ENCODE assay signal across 9 mouse cellular contexts in the genomic region with DNA sequence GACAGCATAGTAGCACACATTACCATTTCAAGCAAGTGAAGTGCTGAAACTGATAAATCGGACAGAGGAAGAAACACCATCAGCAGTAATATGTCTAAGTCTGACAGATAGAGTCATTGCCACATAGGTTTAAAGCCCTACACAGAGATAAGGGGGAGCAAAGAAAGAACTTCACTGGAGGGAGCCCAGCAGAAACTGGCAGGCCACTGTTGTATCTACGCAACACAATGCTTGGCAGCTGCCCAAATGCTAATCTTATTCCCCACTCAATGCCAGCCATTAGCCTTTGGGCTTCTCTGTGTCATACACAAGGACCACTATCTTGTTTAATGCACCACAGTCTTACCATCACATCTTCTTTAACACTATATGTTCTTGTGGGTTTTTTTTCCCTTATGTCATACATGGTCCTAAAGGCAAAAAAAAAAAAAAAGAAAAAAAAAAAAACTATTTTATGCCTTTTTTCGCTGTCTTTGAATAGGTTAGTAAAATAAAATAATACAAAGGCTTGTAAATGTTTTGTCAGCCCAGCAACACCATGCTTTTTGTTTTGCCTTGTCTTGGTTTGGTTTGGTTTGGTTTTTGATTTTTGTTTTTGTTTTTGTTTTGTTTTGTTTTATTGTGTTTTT.
A peak's percentile ranks its signal among the peaks of the same experiment; 100 is the strongest.
DNase-seq lines count a peak whose midpoint lies in the region; ATAC-seq lines count a peak whose summit lies in the region.
"Had no signal": no experiment of that assay in that cellular context is flagged by ENCODE, and none has a peak within 500 bp of the region (broad histone marks: within the 10 kb centered on the region; RNA-seq: fewer than 3 reads in every experiment).

No protein-coding gene starts in this region.

- no peaks in the 10 kb centered on the region for H3K27me3 ChIP-seq in forebrain, embryonic 15.5 days
- no peaks in the 10 kb centered on the region for H3K27me3 ChIP-seq in forebrain, embryonic 11.5 days (ENCODE audit: control insufficient read depth, insufficient read depth, low read length)
- H3K27me3 ChIP-seq in midbrain, embryonic 16.5 days (ENCODE audit: control insufficient read depth, insufficient read depth, low read depth, low read length), result no peaks in the 10 kb centered on the region

- no peak overlapping the region for H3K9ac ChIP-seq in forebrain, embryonic 15.5 days (replicated peaks)
- no peak overlapping the region for H3K9ac ChIP-seq in forebrain, embryonic 11.5 days (ENCODE audit: low read length)
- H3K9ac ChIP-seq in midbrain, embryonic 16.5 days (ENCODE audit: low read depth, low read length), result no peak overlapping the region

- no peaks in the 10 kb centered on the region for H3K4me1 ChIP-seq in forebrain, embryonic 15.5 days
- H3K4me1 ChIP-seq in forebrain, embryonic 11.5 days (replicated peaks; ENCODE audit: control insufficient read depth, insufficient read depth, low read length), result no peaks in the 10 kb centered on the region
- H3K4me1 ChIP-seq in midbrain, embryonic 16.5 days (ENCODE audit: control insufficient read depth, insufficient read depth, low read length), result no peaks in the 10 kb centered on the region

- H3K27ac ChIP-seq in forebrain, embryonic 15.5 days (replicated peaks), result no peak overlapping the region
- no peak overlapping the region for H3K27ac ChIP-seq in forebrain, embryonic 11.5 days (ENCODE audit: low read depth, low read length)
- no peak overlapping the region for H3K27ac ChIP-seq in midbrain, embryonic 16.5 days (ENCODE audit: low read length)

- DNase-seq in forebrain, embryonic 11.5 days (ENCODE audit: low spot score), result no peak
- DNase-seq in right cerebral cortex, adult 18-20 months, result peak; percentile 6
- no peak for DNase-seq in right cerebral cortex, adult 2 months (ENCODE audit: low spot score in 2 of 2)
- DNase-seq in heart, postnatal 36 days, result peak; percentile 38 to 48
- no peak for DNase-seq in left cerebral cortex, postnatal 36 days (ENCODE audit: low spot score in 2 of 2)
- DNase-seq in thymus, postnatal 10 days (ENCODE audit: low spot score in 2 of 2), result no peak

- WGBS in forebrain, embryonic 15.5 days, result 65% methylated on average over 3 of the region's 3 CpGs
- WGBS in forebrain, embryonic 11.5 days, result 75% methylated on average over 3 of the region's 3 CpGs
- WGBS in midbrain, embryonic 16.5 days, result 72% methylated on average over 3 of the region's 3 CpGs

- intact Hi-C loops in heart, postnatal 36 days (cut with DNase I), result no loop called here
- intact Hi-C loops in left cerebral cortex, postnatal 36 days (cut with DNase I), result no loop called here

- H3K9me3 ChIP-seq in forebrain, embryonic 15.5 days, result no peaks in the 10 kb centered on the region
- no peaks in the 10 kb centered on the region for H3K9me3 ChIP-seq in forebrain, embryonic 11.5 days (ENCODE audit: control insufficient read depth, low read length)
- H3K9me3 ChIP-seq in midbrain, embryonic 16.5 days (replicated peaks; ENCODE audit: control insufficient read depth, low read length, poor library complexity, severe bottlenecking), result no peaks in the 10 kb centered on the region

- no peak overlapping the region for H3K4me3 ChIP-seq in forebrain, embryonic 15.5 days
- H3K4me3 ChIP-seq in forebrain, embryonic 11.5 days (ENCODE audit: low read depth, low read length), result no peak overlapping the region
- no peak overlapping the region for H3K4me3 ChIP-seq in midbrain, embryonic 16.5 days (ENCODE audit: low read depth, low read length)
- H3K4me3 ChIP-seq: myocyte had no signal

- no peak overlapping the region for H3K4me2 ChIP-seq in forebrain, embryonic 15.5 days (replicated peaks)
- no peak overlapping the region for H3K4me2 ChIP-seq in forebrain, embryonic 11.5 days (ENCODE audit: low read depth, low read length, severe bottlenecking)
- H3K4me2 ChIP-seq in midbrain, embryonic 16.5 days (ENCODE audit: low read length), result no peak overlapping the region

- no peaks in the 10 kb centered on the region for H3K36me3 ChIP-seq in forebrain, embryonic 15.5 days
- H3K36me3 ChIP-seq in forebrain, embryonic 11.5 days (ENCODE audit: control insufficient read depth, insufficient read depth, low read length), result no peaks in the 10 kb centered on the region
- H3K36me3 ChIP-seq in midbrain, embryonic 16.5 days (ENCODE audit: control insufficient read depth, insufficient read depth, low read length), result no peaks in the 10 kb centered on the region

- 0 out of 2 replicates have a peak, but pooled peaks have one; percentile 41 for ATAC-seq in forebrain, embryonic 15.5 days (replicated peaks)
- no peak for ATAC-seq in forebrain, embryonic 11.5 days (replicated peaks; ENCODE audit: low FRiP score)
- ATAC-seq in midbrain, embryonic 16.5 days, result 0 out of 2 replicates have a peak, but pooled peaks have one; percentile 36

Comparison
In these comparisons a context has a peak if more than half of its experiments do, and no peak if none do; other contexts are left out.
1. DNase-seq: peak in right cerebral cortex, adult 18-20 months (single experiment) and heart, postnatal 36 days (2 of 2); none in forebrain, embryonic 11.5 days (single experiment), right cerebral cortex, adult 2 months (0 of 2), left cerebral cortex, postnatal 36 days (0 of 2) and thymus, postnatal 10 days (0 of 2).